Mouse (Mus musculus): ENCODE results near the gene Strada.

Gene Strada

GRCm38 (mm10) chr11:106187326-106187725 is 14.6 kb downstream of the Strada start:
- no peak for DNase-seq (ENCODE audit: low spot score)

- DNase-seq (ENCODE audit: low spot score) = no peak
Observed at GRCm38 (mm10) chr11:106180449-106180801, 21.5 kb downstream of the Strada start.

GRCm38 (mm10) chr11:106179711-106180448 is 22.1 kb downstream of the Strada start:
- no peak for DNase-seq (ENCODE audit: low spot score)

GRCm38 (mm10) chr11:106178036-106178782 is 23.8 kb downstream of the Strada start:
- no peak for DNase-seq (ENCODE audit: low spot score)

- no peak for DNase-seq (ENCODE audit: low spot score)
Observed at GRCm38 (mm10) chr11:106176372-106176771, 25.6 kb downstream of the Strada start.

- no peak for DNase-seq (ENCODE audit: low spot score)
Observed at GRCm38 (mm10) chr11:106175081-106175480, 26.9 kb downstream of the Strada start.

- DNase-seq (ENCODE audit: low spot score) = no peak
Observed at GRCm38 (mm10) chr11:106174372-106174771, 27.6 kb downstream of the Strada start.

- no peak for DNase-seq (ENCODE audit: low spot score)
Observed at GRCm38 (mm10) chr11:106173228-106173627, 28.7 kb downstream of the Strada start.

- DNase-seq (ENCODE audit: low spot score) = no peak
Observed at GRCm38 (mm10) chr11:106170807-106171206, 31.2 kb downstream of the Strada start.

GRCm38 (mm10) chr11:106167435-106167834 is 34.5 kb downstream of the Strada start:
- no peak for DNase-seq (ENCODE audit: low spot score)

- DNase-seq (ENCODE audit: low spot score) = no peak
Observed at GRCm38 (mm10) chr11:106164601-106165180, 37.3 kb downstream of the Strada start.

GRCm38 (mm10) chr11:106163546-106163945 is 38.4 kb downstream of the Strada start:
- no peak for DNase-seq (ENCODE audit: low spot score)

GRCm38 (mm10) chr11:106162237-106162636 is 39.7 kb downstream of the Strada start:
- DNase-seq (ENCODE audit: low spot score) = no peak

GRCm38 (mm10) chr11:106160841-106161721 is 40.9 kb downstream of the Strada start, which contains the start of the genes Gm10840 and Limd2:
Gene Gm10840 (plus strand): TSS chr11:106160850.
Gene Limd2 (minus strand): TSS chr11:106160860.
- no peak for DNase-seq (ENCODE audit: low spot score)

GRCm38 (mm10) chr11:106159921-106160840 is 41.8 kb downstream of the Strada start:
- DNase-seq (ENCODE audit: low spot score) = peak; percentile 58

- DNase-seq (ENCODE audit: low spot score) = peak; percentile 21
Observed at GRCm38 (mm10) chr11:106159216-106159920, 42.6 kb downstream of the Strada start.

GRCm38 (mm10) chr11:106158930-106159215 is 43.1 kb downstream of the Strada start:
- no peak for DNase-seq (ENCODE audit: low spot score)

GRCm38 (mm10) chr11:106158081-106158929 is 43.7 kb downstream of the Strada start:
- no peak for DNase-seq (ENCODE audit: low spot score)

GRCm38 (mm10) chr11:106157154-106157553 is 44.8 kb downstream of the Strada start:
- no peak for DNase-seq (ENCODE audit: low spot score)

All from ovary, postnatal 10 days (tissue).